Mouse (Mus musculus): ENCODE results near the gene Gm28043.

GRCm38 (mm10) chr17:29731953-29732325 lies 117.3 kb downstream of the Gm28043 start:
- TF ChIP-seq ZC3H11A (IDR thresholded peaks at IDR 0.05; ENCODE audit: borderline replicate concordance, low read depth, low read length), result no peak
- TF ChIP-seq HCFC1 (IDR thresholded peaks at IDR 0.05; ENCODE audit: borderline replicate concordance, insufficient read depth, low read length), result no peak
- TF ChIP-seq CHD2 (IDR thresholded peaks at IDR 0.05; ENCODE audit: low read depth, low read length), result no peak
- TF ChIP-seq ZNF384 (IDR thresholded peaks at IDR 0.05; ENCODE audit: low read depth, low read length), result no peak
